Mouse (Mus musculus) right cerebral cortex, postnatal 14 days (tissue): ENCODE data around the gene Med4.
"Not testable (repeated sequence)": the region's sequence is repeated elsewhere in the genome, so short reads cannot be mapped to it uniquely, and the experiment has no call there.

Source experiments
- DNase-seq: peaks from one replicate; pipeline ENCODE4 v3.0.0; 2022

Med4 gene

GRCm38 (mm10) chr14:73502591-73503184 is 7.1 kb upstream of the Med4 start:
- DNase-seq = peak; percentile 42

- no peak for DNase-seq
Measured at GRCm38 (mm10) chr14:73503237-73503933, 6.4 kb upstream of the Med4 start.

- DNase-seq = no peak
Measured at GRCm38 (mm10) chr14:73506283-73506682, 3.5 kb upstream of the Med4 start.

- DNase-seq = no peak
Measured at GRCm38 (mm10) chr14:73507200-73507599, 2.6 kb upstream of the Med4 start.

GRCm38 (mm10) chr14:73507702-73508376 is 2.0 kb upstream of the Med4 start:
- DNase-seq = no peak

GRCm38 (mm10) chr14:73508630-73509395 is 1.0 kb upstream of the Med4 start:
- no peak for DNase-seq

GRCm38 (mm10) chr14:73524136-73524535 is 14.3 kb downstream of the Med4 start:
- no peak for DNase-seq

- DNase-seq = peak; percentile 97
Measured at GRCm38 (mm10) chr14:73524766-73525448, 15.1 kb downstream of the Med4 start, which contains the start of gene Sucla2. Gene Sucla2, plus strand, starts transcription at chr14:73525319.

GRCm38 (mm10) chr14:73528661-73529060 is 18.8 kb downstream of the Med4 start:
- DNase-seq = not testable (repeated sequence)

GRCm38 (mm10) chr14:73533755-73534465 is 24.1 kb downstream of the Med4 start:
- no peak for DNase-seq

GRCm38 (mm10) chr14:73535641-73536040 is 25.8 kb downstream of the Med4 start:
- DNase-seq = no peak

GRCm38 (mm10) chr14:73543781-73544180 is 34.0 kb downstream of the Med4 start:
- DNase-seq = no peak

- DNase-seq = no peak
Measured at GRCm38 (mm10) chr14:73547034-73547433, 37.2 kb downstream of the Med4 start.

- DNase-seq = no peak
Measured at GRCm38 (mm10) chr14:73548051-73548450, 38.2 kb downstream of the Med4 start, which contains the start of gene Nudt15. Gene Nudt15, minus strand, starts transcription at chr14:73548242.

GRCm38 (mm10) chr14:73550291-73550690 is 40.5 kb downstream of the Med4 start:
- no peak for DNase-seq

- no peak for DNase-seq
Measured at GRCm38 (mm10) chr14:73550732-73551131, 40.9 kb downstream of the Med4 start.

GRCm38 (mm10) chr14:73551164-73551563 is 41.3 kb downstream of the Med4 start:
- DNase-seq = no peak

GRCm38 (mm10) chr14:73552341-73553121 is 42.7 kb downstream of the Med4 start:
- peak; percentile 97 for DNase-seq

- DNase-seq = no peak
Measured at GRCm38 (mm10) chr14:73553122-73553696, 43.4 kb downstream of the Med4 start.
